Mouse (Mus musculus): ENCODE data around the gene Zfp973.
"Not testable (repeated sequence)": the region's sequence is repeated elsewhere in the genome, so short reads cannot be mapped to it uniquely, and the experiment has no call there.

Gene Zfp973

GRCm38 (mm10) chr2:176670222-176670621 is at the start of gene Zfp973:
Gene Zfp973, plus strand, starts transcription at chr2:176670522.
- not testable (repeated sequence) for DNase-seq

GRCm38 (mm10) chr2:176636244-176636643 is 34.1 kb upstream of the Zfp973 start, which contains the start of gene Gm14308:
Gene Gm14308, minus strand, starts transcription at chr2:176636344.
- DNase-seq, result not testable (repeated sequence)

DNA sequence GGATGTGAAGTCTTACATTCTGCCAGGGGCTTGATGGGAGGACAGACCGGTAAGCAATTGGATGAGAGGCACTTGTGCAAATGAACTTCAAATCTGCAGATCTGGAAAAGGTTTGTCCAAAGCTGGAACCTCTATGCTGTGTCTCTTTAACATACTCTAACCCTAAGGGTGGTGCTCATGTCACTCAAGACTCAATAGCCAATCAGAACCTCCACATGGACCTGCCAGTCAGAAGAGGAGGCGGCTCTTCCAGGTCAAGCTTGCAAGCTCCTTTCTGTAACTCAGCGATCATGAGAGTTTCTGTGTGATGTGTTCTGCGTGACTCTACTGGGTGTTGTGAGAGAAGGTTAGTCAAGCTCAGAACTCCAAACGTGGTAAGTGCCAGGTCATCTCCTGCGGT is 37.7 kb downstream of the Zfp973 start, which contains the start of gene Gm14305:
Gene Gm14305, plus strand, starts transcription at position 278 of the 400 bp plus-strand sequence.
- DNase-seq, result peak; percentile 7

Data from kidney, postnatal 10 days (tissue).